Mouse (Mus musculus) G1E (cell line): ENCODE data around the gene Abca1.

Source experiments
- CTCF ChIP-seq: IDR thresholded peaks from 2 replicates; pipeline ENCODE4 v1.5.1; 2012; ENCODE audit warnings: low read depth, low read length, inconsistent platforms, mixed read lengths
- POLR2AphosphoS5 ChIP-seq: IDR thresholded peaks from 2 replicates; pipeline ENCODE4 v1.6.1; 2012; ENCODE audit warnings: low read depth, low read length, inconsistent platforms; ENCODE audit not compliant: insufficient replicate concordance
- TAL1 ChIP-seq: conservative IDR thresholded peaks from 2 replicates; pipeline ENCODE4 v1.6.1; 2012; ENCODE audit warnings: low read depth, low read length, inconsistent platforms, mixed read lengths

- TF ChIP-seq CTCF, result no peak
- no peak for TF ChIP-seq TAL1
- no peak for TF ChIP-seq POLR2AphosphoS5
Measured at GRCm38 (mm10) chr4:53174906-53175305, 15.2 kb upstream of the Abca1 start.
